Mouse (Mus musculus): Measurements from ENCODE around the gene Parp1. TPM values are rescaled to one million over a fixed set of nuclear protein-coding genes. Genes with fewer than 3 reads are reported as not detected.
"Not testable (repeated sequence)": the region's sequence is repeated elsewhere in the genome, so short reads cannot be mapped to it uniquely, and the experiment has no call there.

The Parp1 gene
- polyA plus RNA-seq, 1 experiment = 307 TPM

- Histone ChIP-seq H3K27me3 (ENCODE audit: control insufficient read depth, insufficient read depth, low read length, poor library complexity, severe bottlenecking) (no peaks in the 10 kb centered on the region), H3K27ac (ENCODE audit: insufficient read depth, low read length) (no peak overlapping the region), H3K36me3 (ENCODE audit: control insufficient read depth, insufficient read depth, low read length, poor library complexity, severe bottlenecking) (no peaks in the 10 kb centered on the region), H3K9ac (ENCODE audit: low read depth, poor library complexity, severe bottlenecking) (no peak overlapping the region), H3K9me3 (replicated peaks; ENCODE audit: control insufficient read depth, insufficient read depth, low read length, poor library complexity, severe bottlenecking) (no peaks in the 10 kb centered on the region), H3K4me1 (ENCODE audit: control insufficient read depth, insufficient read depth, low read length) (no peaks in the 10 kb centered on the region), H3K4me3 (ENCODE audit: low read depth, low read length) (no peak overlapping the region)
- peak; percentile 30 for TF ChIP-seq CTCF (IDR thresholded peaks at IDR 0.05; ENCODE audit: low read depth, low read length)
- TF ChIP-seq EP300 (IDR thresholded peaks at IDR 0.05; ENCODE audit: insufficient read depth, low read depth, low read length) = no peak
Measured at GRCm38 (mm10) chr1:180623911-180624310, 55.2 kb downstream of the Parp1 start.

DNA sequence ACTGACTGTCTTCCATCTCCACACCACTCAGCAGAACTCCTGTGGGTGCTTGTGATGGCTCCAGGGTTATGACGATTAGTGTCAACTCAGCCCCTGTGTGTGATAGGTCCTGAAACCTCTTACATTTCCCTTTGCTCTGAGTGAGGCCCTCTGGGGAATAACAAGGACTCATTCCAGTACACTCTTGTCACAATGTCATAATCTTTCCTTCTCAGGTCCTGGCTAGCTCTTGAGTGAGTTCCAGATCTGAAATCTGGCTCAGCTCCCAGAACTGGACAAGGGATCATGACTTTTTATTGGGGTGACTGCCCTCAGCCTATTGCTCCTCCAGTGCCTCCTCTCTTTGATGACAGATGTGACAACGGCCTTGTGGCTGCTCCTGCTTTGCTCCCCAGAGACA, 57.4 kb downstream of the Parp1 start:
- no peaks in the 10 kb centered on the region for H3K4me1 ChIP-seq (ENCODE audit: control insufficient read depth, insufficient read depth, low read length)
- no peaks in the 10 kb centered on the region for H3K36me3 ChIP-seq (ENCODE audit: control insufficient read depth, insufficient read depth, low read length, poor library complexity, severe bottlenecking)
- no peak overlapping the region for H3K9ac ChIP-seq (ENCODE audit: low read depth, poor library complexity, severe bottlenecking)
- H3K4me3 ChIP-seq (ENCODE audit: low read depth, low read length) = no peak overlapping the region
- H3K27ac ChIP-seq (ENCODE audit: insufficient read depth, low read length) = no peak overlapping the region
- no peak for TF ChIP-seq EP300 (IDR thresholded peaks at IDR 0.05; ENCODE audit: insufficient read depth, low read depth, low read length)
- TF ChIP-seq CTCF (IDR thresholded peaks at IDR 0.05; ENCODE audit: low read depth, low read length) = no peak
- TF ChIP-seq POLR2A (IDR thresholded peaks at IDR 0.05; ENCODE audit: insufficient read depth, low read length) = no peak
- H3K27me3 ChIP-seq (ENCODE audit: control insufficient read depth, insufficient read depth, low read length, poor library complexity, severe bottlenecking) = no peaks in the 10 kb centered on the region
- H3K9me3 ChIP-seq (replicated peaks; ENCODE audit: control insufficient read depth, insufficient read depth, low read length, poor library complexity, severe bottlenecking) = no peaks in the 10 kb centered on the region

- not testable (repeated sequence) for H3K27ac ChIP-seq (ENCODE audit: insufficient read depth, low read length); H3K4me3 ChIP-seq (ENCODE audit: low read depth, low read length); H3K36me3 ChIP-seq (ENCODE audit: control insufficient read depth, insufficient read depth, low read length, poor library complexity, severe bottlenecking); H3K27me3 ChIP-seq (ENCODE audit: control insufficient read depth, insufficient read depth, low read length, poor library complexity, severe bottlenecking); H3K9ac ChIP-seq (ENCODE audit: low read depth, poor library complexity, severe bottlenecking); H3K4me1 ChIP-seq (ENCODE audit: control insufficient read depth, insufficient read depth, low read length); H3K9me3 ChIP-seq (replicated peaks; ENCODE audit: control insufficient read depth, insufficient read depth, low read length, poor library complexity, severe bottlenecking)
Measured at GRCm38 (mm10) chr1:180637796-180638195, 69.1 kb downstream of the Parp1 start.

GRCm38 (mm10) chr1:180639416-180640401, 71.0 kb downstream of the Parp1 start:
- H3K9me3 ChIP-seq (replicated peaks; ENCODE audit: control insufficient read depth, insufficient read depth, low read length, poor library complexity, severe bottlenecking) = no peaks in the 10 kb centered on the region
- no peaks in the 10 kb centered on the region for H3K27me3 ChIP-seq (ENCODE audit: control insufficient read depth, insufficient read depth, low read length, poor library complexity, severe bottlenecking)
- H3K36me3 ChIP-seq (ENCODE audit: control insufficient read depth, insufficient read depth, low read length, poor library complexity, severe bottlenecking) = no peaks in the 10 kb centered on the region
- no peak overlapping the region; the same call in 1 of the 2 replicates for H3K4me3 ChIP-seq (ENCODE audit: low read depth, low read length)
- peak overlapping the region; percentile 97 for H3K9ac ChIP-seq (ENCODE audit: low read depth, poor library complexity, severe bottlenecking)
- no peaks in the 10 kb centered on the region for H3K4me1 ChIP-seq (ENCODE audit: control insufficient read depth, insufficient read depth, low read length)
- TF ChIP-seq CTCF (IDR thresholded peaks at IDR 0.05; ENCODE audit: low read depth, low read length) (no peak), POLR2A (IDR thresholded peaks at IDR 0.05; ENCODE audit: insufficient read depth, low read length) (no peak), EP300 (IDR thresholded peaks at IDR 0.05; ENCODE audit: insufficient read depth, low read depth, low read length) (no peak)
- peak overlapping the region; percentile 40 for H3K27ac ChIP-seq (ENCODE audit: insufficient read depth, low read length)

GRCm38 (mm10) chr1:180640605-180641125, 71.9 kb downstream of the Parp1 start:
- Histone ChIP-seq H3K36me3 (ENCODE audit: control insufficient read depth, insufficient read depth, low read length, poor library complexity, severe bottlenecking) (no peaks in the 10 kb centered on the region), H3K27ac (ENCODE audit: insufficient read depth, low read length) (peak overlapping the region; percentile 40), H3K4me1 (ENCODE audit: control insufficient read depth, insufficient read depth, low read length) (no peaks in the 10 kb centered on the region), H3K9me3 (replicated peaks; ENCODE audit: control insufficient read depth, insufficient read depth, low read length, poor library complexity, severe bottlenecking) (no peaks in the 10 kb centered on the region), H3K27me3 (ENCODE audit: control insufficient read depth, insufficient read depth, low read length, poor library complexity, severe bottlenecking) (no peaks in the 10 kb centered on the region), H3K9ac (ENCODE audit: low read depth, poor library complexity, severe bottlenecking) (peak overlapping the region; percentile 97), H3K4me3 (ENCODE audit: low read depth, low read length) (peak overlapping the region; percentile 76)
- TF ChIP-seq EP300 (IDR thresholded peaks at IDR 0.05; ENCODE audit: insufficient read depth, low read depth, low read length) = no peak
- no peak for TF ChIP-seq CTCF (IDR thresholded peaks at IDR 0.05; ENCODE audit: low read depth, low read length)
- TF ChIP-seq POLR2A (IDR thresholded peaks at IDR 0.05; ENCODE audit: insufficient read depth, low read length) = no peak

- peak within 1 kb of the TSS; percentile 97 for H3K9ac ChIP-seq (ENCODE audit: low read depth, poor library complexity, severe bottlenecking)
- no peaks in the 10 kb centered on the region for H3K36me3 ChIP-seq (ENCODE audit: control insufficient read depth, insufficient read depth, low read length, poor library complexity, severe bottlenecking)
- H3K27me3 ChIP-seq (ENCODE audit: control insufficient read depth, insufficient read depth, low read length, poor library complexity, severe bottlenecking) = no peaks in the 10 kb centered on the region
- H3K9me3 ChIP-seq (replicated peaks; ENCODE audit: control insufficient read depth, insufficient read depth, low read length, poor library complexity, severe bottlenecking) = no peaks in the 10 kb centered on the region
- peak within 1 kb of the TSS; percentile 46 for H3K27ac ChIP-seq (ENCODE audit: insufficient read depth, low read length)
- no peaks in the 10 kb centered on the region for H3K4me1 ChIP-seq (ENCODE audit: control insufficient read depth, insufficient read depth, low read length)
- H3K4me3 ChIP-seq (ENCODE audit: low read depth, low read length) = peak within 1 kb of the TSS; percentile 76
- peak; percentile 58 for TF ChIP-seq POLR2A (IDR thresholded peaks at IDR 0.05; ENCODE audit: insufficient read depth, low read length)
- TF ChIP-seq EP300 (IDR thresholded peaks at IDR 0.05; ENCODE audit: insufficient read depth, low read depth, low read length) = no peak
- no peak for TF ChIP-seq CTCF (IDR thresholded peaks at IDR 0.05; ENCODE audit: low read depth, low read length)
Measured at GRCm38 (mm10) chr1:180641137-180641517, 72.4 kb downstream of the Parp1 start, which contains the start of gene Lin9. Gene Lin9, plus strand, starts transcription at chr1:180641150.

All from ES-Bruce4 (cell line).